15 mouse cellular contexts compared by ENCODE assay signal in the genomic region with DNA sequence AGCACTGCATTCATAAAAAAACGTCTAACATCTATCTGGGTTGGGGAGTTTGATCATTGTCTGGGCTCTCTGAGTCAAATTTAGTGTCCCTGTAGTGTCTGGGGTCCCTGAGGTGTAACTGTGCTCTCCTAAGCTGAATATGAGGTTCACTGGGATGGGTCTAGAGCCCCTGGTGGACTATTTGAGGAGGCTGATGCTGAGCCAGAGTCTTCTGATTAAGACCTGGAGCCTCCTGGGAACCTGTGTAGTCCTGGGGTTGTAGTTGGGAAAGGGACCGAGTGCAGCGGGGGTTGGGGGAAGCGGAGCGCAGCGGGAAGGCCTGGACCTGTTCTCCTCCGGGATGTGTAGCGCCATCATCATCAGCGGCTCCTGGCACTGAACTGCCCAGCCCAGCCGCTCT.
"Had no signal": no experiment of that assay in that cellular context is flagged by ENCODE, and none has a peak within 500 bp of the region (broad histone marks: within the 10 kb centered on the region; RNA-seq: fewer than 3 reads in every experiment).

No protein-coding gene starts in this region.

- H3K27ac ChIP-seq: limb, embryonic 10.5 days; liver, embryonic 13.5 days; stomach, postnatal 0 days had no signal

- H3K4me3 ChIP-seq: limb, embryonic 10.5 days; limb, embryonic 13.5 days; liver, embryonic 13.5 days had no signal

- DNase-seq: kidney, adult 18-20 months; kidney, adult 9 months; kidney, postnatal 14 days; kidney, postnatal 4 days; layer of hippocampus, postnatal 36 days; liver, embryonic 13.5 days; lung, adult 2 months; lung, postnatal 14 days; lung, postnatal 4 days; midbrain, embryonic 14.5 days; thymus, adult 2 months; thymus, postnatal 25 days had no signal
